Mouse (Mus musculus): Measurements from ENCODE around the gene Rpl13a. TPM values are rescaled to one million over a fixed set of nuclear protein-coding genes. Genes with fewer than 3 reads are reported as not detected.
A peak's percentile ranks its signal among the peaks of the same experiment; 100 is the strongest.
"Not testable (repeated sequence)": the region's sequence is repeated elsewhere in the genome, so short reads cannot be mapped to it uniquely, and the experiment has no call there.

Rpl13a gene
- polyA plus RNA-seq, 1 experiment from 2014 or later: 1,959 TPM

DNA sequence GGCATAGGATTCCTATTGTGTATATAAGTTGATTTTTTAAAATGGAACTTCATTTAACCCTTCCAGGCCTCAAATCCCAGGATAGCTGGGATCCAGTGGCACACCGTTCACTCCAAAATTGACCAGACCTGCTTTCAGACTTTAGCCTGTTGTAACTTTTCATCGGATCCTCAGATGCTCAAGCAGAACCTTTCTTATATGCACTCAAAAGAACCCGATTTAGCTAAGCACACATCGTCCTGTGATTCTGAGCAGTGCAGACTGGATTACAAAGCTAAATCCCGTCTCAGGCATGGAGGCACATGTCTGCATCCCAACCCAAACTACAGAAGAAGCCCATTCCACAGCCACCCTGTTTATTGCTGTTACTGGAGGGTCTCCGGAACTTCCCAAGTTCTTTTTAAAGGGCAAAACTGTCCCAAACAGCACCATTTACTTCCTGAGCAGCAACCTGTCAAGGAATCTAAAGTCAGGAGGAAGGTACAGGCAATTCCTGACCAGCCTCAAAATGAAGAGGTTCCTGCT lies 799 bp downstream of the Rpl13a start:
- peak overlapping the region; percentile 85 for H3K4me3 ChIP-seq (replicated peaks; ENCODE audit: low read depth, low read length)
- DNase-seq (ENCODE audit: low spot score) (no peak), ATAC-seq (replicated peaks; ENCODE audit: low FRiP score, low read depth) (no peak)
- no peak for TF ChIP-seq CTCF (IDR thresholded peaks at IDR 0.05; ENCODE audit: low read depth)
- H3K4me1 ChIP-seq (replicated peaks; ENCODE audit: insufficient read depth, low read length): peaks cover 35% of the 10 kb centered on the region; the same call in 1 of the 2 replicates
- WGBS: 3% methylated on average over 6 of the region's 6 CpGs
- no peaks in the 10 kb centered on the region for H3K27me3 ChIP-seq (ENCODE audit: insufficient read depth, low read length)
- no peaks in the 10 kb centered on the region for H3K9me3 ChIP-seq (replicated peaks; ENCODE audit: low read length)
- H3K9ac ChIP-seq (ENCODE audit: low read depth, low read length): peak overlapping the region; percentile 96
- H3K4me2 ChIP-seq (ENCODE audit: low read length): peak overlapping the region; percentile 82
- peaks cover 24% of the 10 kb centered on the region for H3K36me3 ChIP-seq (ENCODE audit: insufficient read depth, low read length)
- H3K27ac ChIP-seq: peak overlapping the region; percentile 87

DNA sequence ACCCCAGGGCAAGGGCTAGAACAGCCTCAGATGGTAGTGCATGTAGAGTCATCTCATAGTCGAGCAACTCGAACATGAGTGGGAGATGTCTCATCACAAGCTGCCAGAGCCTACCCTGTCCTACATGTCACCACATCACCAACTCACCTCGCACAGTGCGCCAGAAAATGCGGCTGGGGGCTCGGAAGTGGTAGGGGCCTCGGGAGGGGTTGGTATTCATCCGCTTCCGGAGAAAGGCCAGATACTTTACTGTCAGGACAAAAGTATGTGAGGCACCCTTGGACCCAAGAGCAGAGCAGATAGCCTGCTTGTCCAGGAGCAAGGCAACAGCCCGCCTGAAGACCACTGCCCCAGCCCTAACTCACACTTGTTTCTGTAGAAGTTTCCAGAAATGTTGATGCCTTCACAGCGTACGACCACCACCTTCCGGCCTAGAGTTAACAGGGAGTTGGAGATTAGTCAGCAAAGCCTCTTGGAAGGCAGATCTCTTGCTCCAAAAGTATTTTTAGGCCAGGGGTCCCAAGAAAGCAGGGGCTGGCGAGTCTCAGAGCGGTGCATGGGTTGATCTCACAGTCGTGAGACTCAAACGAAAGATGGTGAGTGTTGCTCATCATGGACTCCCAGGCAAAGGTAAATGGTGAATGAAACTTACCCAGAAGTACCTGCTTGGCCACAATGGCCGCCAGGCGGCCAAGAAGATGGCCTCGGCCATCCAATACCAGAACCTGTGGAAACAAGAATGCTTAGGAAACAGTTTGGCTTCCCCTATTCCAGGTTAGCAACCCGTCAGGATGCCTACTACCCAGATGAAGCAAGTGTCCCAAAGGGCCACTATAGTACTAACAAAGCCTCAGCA lies 1.5 kb downstream of the Rpl13a start:
- TF ChIP-seq CTCF (IDR thresholded peaks at IDR 0.05; ENCODE audit: low read depth): peak; percentile 41; the same call in 1 of the 2 replicates
- 31% methylated on average over 21 of the region's 21 CpGs for WGBS
- Histone ChIP-seq H3K9ac (ENCODE audit: low read depth, low read length) (peak overlapping the region; percentile 96), H3K4me3 (replicated peaks; ENCODE audit: low read depth, low read length) (peak overlapping the region; percentile 85), H3K4me1 (replicated peaks; ENCODE audit: insufficient read depth, low read length) (peaks cover 40% of the 10 kb centered on the region; the same call in 1 of the 2 replicates), H3K27me3 (ENCODE audit: insufficient read depth, low read length) (no peaks in the 10 kb centered on the region), H3K4me2 (ENCODE audit: low read length) (peak overlapping the region; percentile 82), H3K36me3 (ENCODE audit: insufficient read depth, low read length) (peaks cover 31% of the 10 kb centered on the region), H3K9me3 (replicated peaks; ENCODE audit: low read length) (no peaks in the 10 kb centered on the region), H3K27ac (peak overlapping the region; percentile 87)
- ATAC-seq (replicated peaks; ENCODE audit: low FRiP score, low read depth) (no peak), DNase-seq (ENCODE audit: low spot score) (no peak)

DNA sequence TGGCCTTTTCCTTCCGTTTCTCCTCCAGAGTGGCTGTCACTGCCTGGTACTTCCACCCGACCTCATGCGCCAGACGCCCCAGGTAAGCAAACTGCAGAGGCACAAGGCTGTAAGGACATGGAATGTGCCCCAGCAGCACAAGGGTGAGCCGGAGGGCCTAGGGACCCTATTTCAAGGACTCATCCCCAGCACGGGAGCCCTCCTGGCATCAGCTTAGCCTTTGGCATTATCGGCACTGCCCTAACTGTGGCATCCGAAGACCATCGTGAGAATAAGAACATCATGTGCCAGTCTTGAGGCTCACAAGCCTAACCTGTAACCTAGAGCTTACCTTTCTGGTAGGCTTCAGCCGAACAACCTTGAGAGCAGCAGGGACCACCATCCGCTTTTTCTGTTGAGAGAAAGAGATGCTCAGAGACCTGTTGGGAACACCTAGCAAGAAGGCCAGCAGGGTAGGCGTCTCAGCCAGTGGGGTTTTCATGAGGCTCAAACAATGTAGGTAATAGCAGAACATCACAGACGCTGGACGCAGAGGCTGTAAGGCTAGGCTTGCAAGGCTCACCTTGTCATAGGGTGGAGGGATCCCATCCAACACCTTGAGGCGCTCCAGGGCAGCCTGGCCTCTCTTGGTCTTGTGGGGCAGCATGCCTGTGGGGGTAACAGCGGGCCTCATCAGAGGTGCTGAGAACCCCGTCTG lies 2.3 kb downstream of the Rpl13a start:
- H3K9ac ChIP-seq (ENCODE audit: low read depth, low read length): peak overlapping the region; percentile 96; the same call in 1 of the 2 replicates
- peaks cover 40% of the 10 kb centered on the region; the same call in 1 of the 2 replicates for H3K4me1 ChIP-seq (replicated peaks; ENCODE audit: insufficient read depth, low read length)
- no peaks in the 10 kb centered on the region for H3K9me3 ChIP-seq (replicated peaks; ENCODE audit: low read length)
- no peak for DNase-seq (ENCODE audit: low spot score)
- WGBS: 71% methylated on average over 17 of the region's 17 CpGs
- TF ChIP-seq CTCF (IDR thresholded peaks at IDR 0.05; ENCODE audit: low read depth): no peak
- ATAC-seq (replicated peaks; ENCODE audit: low FRiP score, low read depth): no peak
- H3K27me3 ChIP-seq (ENCODE audit: insufficient read depth, low read length): no peaks in the 10 kb centered on the region
- H3K4me2 ChIP-seq (ENCODE audit: low read length): peak overlapping the region; percentile 82
- H3K4me3 ChIP-seq (replicated peaks; ENCODE audit: low read depth, low read length): peak overlapping the region; percentile 85; the same call in 1 of the 2 replicates
- H3K27ac ChIP-seq: peak overlapping the region; percentile 87; the same call in 1 of the 2 replicates
- peaks cover 39% of the 10 kb centered on the region for H3K36me3 ChIP-seq (ENCODE audit: insufficient read depth, low read length)

DNA sequence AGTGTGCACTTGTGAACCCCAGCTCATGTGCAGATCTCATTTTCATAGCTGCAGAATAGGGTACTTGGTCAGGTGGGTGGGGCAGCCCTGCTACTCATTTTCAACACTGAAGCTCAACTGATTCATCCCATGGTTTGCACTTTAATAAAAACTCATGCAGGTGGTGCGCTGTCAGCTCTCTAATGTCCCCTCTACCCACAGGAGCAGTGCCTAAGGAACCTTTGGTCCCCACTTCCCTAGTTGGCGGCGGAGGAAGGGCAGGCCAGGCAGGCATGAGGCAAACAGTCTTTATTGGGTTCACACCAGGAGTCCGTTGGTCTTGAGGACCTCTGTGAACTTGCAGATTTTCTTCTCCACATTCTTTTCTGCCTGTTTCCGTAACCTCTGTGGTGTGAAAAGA lies 2.9 kb downstream of the Rpl13a start:
- H3K4me2 ChIP-seq (ENCODE audit: low read length); H3K9me3 ChIP-seq (replicated peaks; ENCODE audit: low read length); ATAC-seq (replicated peaks; ENCODE audit: low FRiP score, low read depth); DNase-seq (ENCODE audit: low spot score); H3K4me3 ChIP-seq (replicated peaks; ENCODE audit: low read depth, low read length); H3K27me3 ChIP-seq (ENCODE audit: insufficient read depth, low read length); H3K9ac ChIP-seq (ENCODE audit: low read depth, low read length): not testable (repeated sequence)
- H3K27ac ChIP-seq: peak overlapping the region; percentile 80; the same call in 1 of the 2 replicates
- peaks cover 45% of the 10 kb centered on the region for H3K36me3 ChIP-seq (ENCODE audit: insufficient read depth, low read length)
- 63% methylated on average over 5 of the region's 5 CpGs for WGBS
- peaks cover 40% of the 10 kb centered on the region; the same call in 1 of the 2 replicates for H3K4me1 ChIP-seq (replicated peaks; ENCODE audit: insufficient read depth, low read length)

GRCm38 (mm10) chr7:45125144-45125600 lies 3.4 kb downstream of the Rpl13a start:
- Histone ChIP-seq H3K4me2 (ENCODE audit: low read length) (no peak overlapping the region), H3K4me3 (replicated peaks; ENCODE audit: low read depth, low read length) (no peak overlapping the region), H3K4me1 (replicated peaks; ENCODE audit: insufficient read depth, low read length) (peaks cover 40% of the 10 kb centered on the region; the same call in 1 of the 2 replicates), H3K9me3 (replicated peaks; ENCODE audit: low read length) (no peaks in the 10 kb centered on the region), H3K27me3 (ENCODE audit: insufficient read depth, low read length) (no peaks in the 10 kb centered on the region), H3K9ac (ENCODE audit: low read depth, low read length) (no peak overlapping the region), H3K27ac (peak overlapping the region; percentile 80), H3K36me3 (ENCODE audit: insufficient read depth, low read length) (peaks cover 49% of the 10 kb centered on the region)
- ATAC-seq (replicated peaks; ENCODE audit: low FRiP score, low read depth) (no peak), DNase-seq (ENCODE audit: low spot score) (no peak)
- 17% methylated on average over 7 of the region's 7 CpGs for WGBS
- peak; percentile 53 for TF ChIP-seq CTCF (IDR thresholded peaks at IDR 0.05; ENCODE audit: low read depth)

All from kidney, postnatal 0 days (tissue).